Mouse (Mus musculus): ENCODE measurements around the gene Spin2d. TPM values are rescaled to one million over a fixed set of nuclear protein-coding genes. Genes with fewer than 3 reads are reported as not detected.

The Spin2d gene
- not detected for polyA plus RNA-seq (2015; fragmentation: Illumina TruSeq; extraction: RNeasy Lipid Tissue Mini Kit (QIAGEN cat#74804); ENCODE audit: low read depth, low replicate concordance)

GRCm38 (mm10) chrX:73176889-73177288 is at the start of gene Spin2d:
Spin2d (minus strand) TSS chrX:73176989.

GRCm38 (mm10) chrX:73213819-73214564 is 37.2 kb upstream of the Spin2d start, which contains the start of gene Xlr4b:
Xlr4b (plus strand) TSS chrX:73214333.

GRCm38 (mm10) chrX:73191934-73192333 is 15.1 kb upstream of the Spin2d start, which contains the start of gene Xlr3b:
Xlr3b (plus strand) TSS chrX:73192207.

GRCm38 (mm10) chrX:73149350-73149749 is 27.4 kb downstream of the Spin2d start, which contains the start of gene DXBay18:
DXBay18 (minus strand) TSS chrX:73149450.

GRCm38 (mm10) chrX:73148496-73148895 is 28.3 kb downstream of the Spin2d start, which contains the start of gene Xlr5b:
Xlr5b (plus strand) TSS chrX:73148796.

Other genes starting within 250 kb of the Spin2d start
- gene Zfp185, start 189.7 kb downstream of the Spin2d start, polyA plus RNA-seq (2015; fragmentation: Illumina TruSeq; extraction: RNeasy Lipid Tissue Mini Kit (QIAGEN cat#74804); ENCODE audit: low read depth, low replicate concordance) = 1.7 TPM
- gene Pnma5, start 139.9 kb downstream of the Spin2d start, polyA plus RNA-seq (2015; fragmentation: Illumina TruSeq; extraction: RNeasy Lipid Tissue Mini Kit (QIAGEN cat#74804); ENCODE audit: low read depth, low replicate concordance) = 0.19 TPM
- 13.7 TPM for gene Pnma3, start 112.2 kb downstream of the Spin2d start, polyA plus RNA-seq (2015; fragmentation: Illumina TruSeq; extraction: RNeasy Lipid Tissue Mini Kit (QIAGEN cat#74804); ENCODE audit: low read depth, low replicate concordance)
- gene Xlr4a, start 94.5 kb downstream of the Spin2d start, polyA plus RNA-seq (2015; fragmentation: Illumina TruSeq; extraction: RNeasy Lipid Tissue Mini Kit (QIAGEN cat#74804); ENCODE audit: low read depth, low replicate concordance) = not detected
- 2.1 TPM for gene Xlr3a, start 79.9 kb downstream of the Spin2d start, polyA plus RNA-seq (2015; fragmentation: Illumina TruSeq; extraction: RNeasy Lipid Tissue Mini Kit (QIAGEN cat#74804); ENCODE audit: low read depth, low replicate concordance)
- gene Gm14685, start 59.9 kb downstream of the Spin2d start, polyA plus RNA-seq (2015; fragmentation: Illumina TruSeq; extraction: RNeasy Lipid Tissue Mini Kit (QIAGEN cat#74804); ENCODE audit: low read depth, low replicate concordance) = not detected
- gene Xlr5b, start 28.2 kb downstream of the Spin2d start, polyA plus RNA-seq (2015; fragmentation: Illumina TruSeq; extraction: RNeasy Lipid Tissue Mini Kit (QIAGEN cat#74804); ENCODE audit: low read depth, low replicate concordance) = not detected
- 0.70 TPM for gene DXBay18, start 27.5 kb downstream of the Spin2d start, polyA plus RNA-seq (2015; fragmentation: Illumina TruSeq; extraction: RNeasy Lipid Tissue Mini Kit (QIAGEN cat#74804); ENCODE audit: low read depth, low replicate concordance)
- 1.9 TPM for gene Xlr3b, start 15.2 kb upstream of the Spin2d start, polyA plus RNA-seq (2015; fragmentation: Illumina TruSeq; extraction: RNeasy Lipid Tissue Mini Kit (QIAGEN cat#74804); ENCODE audit: low read depth, low replicate concordance)
- gene Xlr4b, start 37.3 kb upstream of the Spin2d start, polyA plus RNA-seq (2015; fragmentation: Illumina TruSeq; extraction: RNeasy Lipid Tissue Mini Kit (QIAGEN cat#74804); ENCODE audit: low read depth, low replicate concordance) = 0.74 TPM
- gene F8a, start 51.3 kb upstream of the Spin2d start, polyA plus RNA-seq (2015; fragmentation: Illumina TruSeq; extraction: RNeasy Lipid Tissue Mini Kit (QIAGEN cat#74804); ENCODE audit: low read depth, low replicate concordance) = 14.6 TPM
- not detected for gene Xlr4c, start 66.1 kb upstream of the Spin2d start, polyA plus RNA-seq (2015; fragmentation: Illumina TruSeq; extraction: RNeasy Lipid Tissue Mini Kit (QIAGEN cat#74804); ENCODE audit: low read depth, low replicate concordance)
- gene Xlr3c, start 88.4 kb upstream of the Spin2d start, polyA plus RNA-seq (2015; fragmentation: Illumina TruSeq; extraction: RNeasy Lipid Tissue Mini Kit (QIAGEN cat#74804); ENCODE audit: low read depth, low replicate concordance) = not detected
- gene Xlr5a, start 116.0 kb upstream of the Spin2d start, polyA plus RNA-seq (2015; fragmentation: Illumina TruSeq; extraction: RNeasy Lipid Tissue Mini Kit (QIAGEN cat#74804); ENCODE audit: low read depth, low replicate concordance) = not detected
- not detected for gene Xlr5c, start 116.0 kb upstream of the Spin2d start, polyA plus RNA-seq (2015; fragmentation: Illumina TruSeq; extraction: RNeasy Lipid Tissue Mini Kit (QIAGEN cat#74804); ENCODE audit: low read depth, low replicate concordance)
- gene Gm45015, start 159.9 kb upstream of the Spin2d start, polyA plus RNA-seq (2015; fragmentation: Illumina TruSeq; extraction: RNeasy Lipid Tissue Mini Kit (QIAGEN cat#74804); ENCODE audit: low read depth, low replicate concordance) = not detected
- 13.9 TPM for gene Zfp275, start 165.6 kb upstream of the Spin2d start, polyA plus RNA-seq (2015; fragmentation: Illumina TruSeq; extraction: RNeasy Lipid Tissue Mini Kit (QIAGEN cat#74804); ENCODE audit: low read depth, low replicate concordance)
- 0.19 TPM for gene Gm18336, start 221.7 kb upstream of the Spin2d start, polyA plus RNA-seq (2015; fragmentation: Illumina TruSeq; extraction: RNeasy Lipid Tissue Mini Kit (QIAGEN cat#74804); ENCODE audit: low read depth, low replicate concordance)
- gene Zfp92, start 234.1 kb upstream of the Spin2d start, polyA plus RNA-seq (2015; fragmentation: Illumina TruSeq; extraction: RNeasy Lipid Tissue Mini Kit (QIAGEN cat#74804); ENCODE audit: low read depth, low replicate concordance) = 2.3 TPM

Data from brain, adult 10 weeks (tissue).